Mouse (Mus musculus) E14TG2a.4 (cell line): Measurements from ENCODE around the gene Exosc6.

Experiments
- CTCF ChIP-seq: conservative IDR thresholded peaks from 2 replicates; pipeline ENCODE4 v1.5.1; 2014; ENCODE audit warnings: low read length
- NANOG ChIP-seq: IDR thresholded peaks from 2 replicates; pipeline ENCODE4 v1.6.1; 2014; ENCODE audit warnings: borderline replicate concordance, low read length, mixed read lengths
- POU5F1 ChIP-seq: IDR thresholded peaks from 2 replicates; pipeline ENCODE4 v1.6.1; 2014; ENCODE audit warnings: low read length, borderline replicate concordance

- TF ChIP-seq CTCF (no peak), POU5F1 (no peak), NANOG (no peak)
Observed at GRCm38 (mm10) chr8:111036591-111036990, 19.5 kb upstream of the Exosc6 start.
